Mouse (Mus musculus) liver, embryonic 13.5 days (tissue): ENCODE measurements around the gene Ddx39. TPM values are rescaled to one million over a fixed set of nuclear protein-coding genes. Genes with fewer than 3 reads are reported as not detected.

ENCODE experiments used
- ATAC-seq: fragments of 200-750 bp; cut with Nextera tagmentation; 2 replicates; pipeline ENCODE4 v1.8.0; 2017; ENCODE audit warnings: low read depth, mild to moderate bottlenecking, moderate number of reproducible peaks, moderate library complexity
- DNase-seq: peaks from one replicate; pipeline ENCODE4 v3.0.0; 2022
- H3K27ac ChIP-seq: fragments of 300-500 bp; sonication (generic); 2 replicates; pipeline ENCODE4 v1.5.1; 2015; ENCODE audit warnings: moderate library complexity, mild to moderate bottlenecking, inconsistent platforms
- H3K27me3 ChIP-seq: fragments of 300-500 bp; sonication (generic); 2 replicates; pipeline ENCODE4 v1.6.1; 2015; ENCODE audit warnings: mild to moderate bottlenecking, inconsistent platforms
- H3K36me3 ChIP-seq: fragments of 300-500 bp; sonication (generic); 2 replicates; pipeline ENCODE4 v1.6.1; 2015; ENCODE audit warnings: mild to moderate bottlenecking, inconsistent platforms
- H3K4me1 ChIP-seq: fragments of 300-500 bp; sonication (generic); replicated peaks from 2 replicates; pipeline ENCODE4 v1.6.1; 2015; ENCODE audit warnings: inconsistent platforms
- H3K4me2 ChIP-seq: fragments of 300-500 bp; sonication (generic); 2 replicates; pipeline ENCODE4 v1.6.1; 2015; ENCODE audit warnings: inconsistent platforms, mild to moderate bottlenecking, moderate library complexity
- H3K4me3 ChIP-seq: fragments of 300-500 bp; sonication (generic); replicated peaks from 2 replicates; pipeline ENCODE4 v1.5.1; 2015; ENCODE audit warnings: mild to moderate bottlenecking, inconsistent platforms
- H3K9ac ChIP-seq: fragments of 300-500 bp; sonication (generic); 2 replicates; pipeline ENCODE4 v1.6.1; 2015; ENCODE audit warnings: mild to moderate bottlenecking, inconsistent platforms
- H3K9me3 ChIP-seq: fragments of 300-500 bp; sonication (generic); replicated peaks from 2 replicates; pipeline ENCODE4 v1.6.1; 2016; ENCODE audit warnings: inconsistent platforms
- whole genome bisulfite sequencing: fragments of 180-500 bp; shearing (Covaris S2); methylation state at CpG from one replicate; pipeline ENCODE4 v1.1.7; 2015; ENCODE audit not compliant: insufficient replicate concordance; 5-methylcytosine and 5-hydroxymethylcytosine counted together
- polyA plus RNA-seq: library from polyadenylated mRNA; unstranded; fragments of >200 nt; fragmentation: Nextera tagmentation; extraction: Ambion mirVana; gene quantifications from 2 replicates; pipeline ENCODE4 v1.2.1, GENCODE M21; 2015

The Ddx39 gene
- polyA plus RNA-seq, 1 experiment from 2014 or later, result 294 TPM

GRCm38 (mm10) chr8:83756273-83756672, 41.3 kb downstream of the Ddx39 start:
- no peaks in the 10 kb centered on the region for H3K9me3 ChIP-seq
- no peaks in the 10 kb centered on the region for H3K36me3 ChIP-seq
- no peak overlapping the region for H3K4me3 ChIP-seq
- 71% methylated on average over 3 of the region's 3 CpGs for WGBS
- DNase-seq (no peak), ATAC-seq (no peak)
- no peaks in the 10 kb centered on the region for H3K27me3 ChIP-seq
- no peak overlapping the region for H3K4me2 ChIP-seq
- no peaks in the 10 kb centered on the region for H3K4me1 ChIP-seq
- H3K9ac ChIP-seq, result no peak overlapping the region
- no peak overlapping the region for H3K27ac ChIP-seq

- H3K27ac ChIP-seq, result no peak overlapping the region
- no peaks in the 10 kb centered on the region for H3K36me3 ChIP-seq
- H3K9me3 ChIP-seq, result no peaks in the 10 kb centered on the region
- H3K4me3 ChIP-seq, result no peak overlapping the region
- 41% methylated on average over 6 of the region's 6 CpGs for WGBS
- H3K9ac ChIP-seq, result no peak overlapping the region
- no peak for ATAC-seq
- H3K27me3 ChIP-seq, result no peaks in the 10 kb centered on the region
- no peaks in the 10 kb centered on the region for H3K4me1 ChIP-seq
- no peak overlapping the region for H3K4me2 ChIP-seq
- DNase-seq, result no peak
Observed at GRCm38 (mm10) chr8:83757084-83757607, 42.2 kb downstream of the Ddx39 start.

- Histone ChIP-seq H3K4me3 (no peak overlapping the region), H3K4me1 (no peaks in the 10 kb centered on the region), H3K27me3 (no peaks in the 10 kb centered on the region), H3K36me3 (no peaks in the 10 kb centered on the region), H3K9me3 (no peaks in the 10 kb centered on the region), H3K9ac (no peak overlapping the region), H3K27ac (no peak overlapping the region), H3K4me2 (no peak overlapping the region)
- DNase-seq, result no peak
- WGBS, result 44% methylated on average over 5 of the region's 5 CpGs
- no peak for ATAC-seq
Observed at GRCm38 (mm10) chr8:83758298-83758697, 43.3 kb downstream of the Ddx39 start.

- Histone ChIP-seq H3K27me3 (no peaks in the 10 kb centered on the region), H3K9me3 (no peaks in the 10 kb centered on the region), H3K4me1 (no peaks in the 10 kb centered on the region), H3K4me2 (no peak overlapping the region), H3K27ac (no peak overlapping the region), H3K4me3 (no peak overlapping the region), H3K9ac (no peak overlapping the region), H3K36me3 (no peaks in the 10 kb centered on the region)
- no peak for DNase-seq
- no peak for ATAC-seq
- 62% methylated on average over 2 of the region's 2 CpGs for WGBS
Observed at GRCm38 (mm10) chr8:83759231-83759759, 44.3 kb downstream of the Ddx39 start.

- H3K4me2 ChIP-seq, result no peak overlapping the region
- H3K9ac ChIP-seq, result no peak overlapping the region
- H3K27ac ChIP-seq, result no peak overlapping the region
- 0 out of 2 replicates have a peak, but pooled peaks cover 6% of the 10 kb centered on the region for H3K9me3 ChIP-seq
- ATAC-seq (no peak), DNase-seq (no peak)
- H3K4me3 ChIP-seq, result no peak overlapping the region
- H3K27me3 ChIP-seq, result no peaks in the 10 kb centered on the region
- no peaks in the 10 kb centered on the region for H3K36me3 ChIP-seq
- 89% methylated on average over 8 of the region's 8 CpGs for WGBS
- H3K4me1 ChIP-seq, result peaks cover 15% of the 10 kb centered on the region
Observed at GRCm38 (mm10) chr8:83764116-83764515, 49.1 kb downstream of the Ddx39 start.

GRCm38 (mm10) chr8:83764717-83765116, 49.7 kb downstream of the Ddx39 start:
- no peak for ATAC-seq
- 75% methylated on average over 2 of the region's 2 CpGs for WGBS

GRCm38 (mm10) chr8:83765663-83766062, 50.7 kb downstream of the Ddx39 start:
- no peak overlapping the region for H3K4me3 ChIP-seq
- no peak overlapping the region for H3K9ac ChIP-seq
- H3K27ac ChIP-seq, result no peak overlapping the region
- 0 out of 2 replicates have a peak, but pooled peaks cover 6% of the 10 kb centered on the region for H3K9me3 ChIP-seq
- DNase-seq, result no peak
- no peaks in the 10 kb centered on the region for H3K36me3 ChIP-seq
- H3K4me2 ChIP-seq, result no peak overlapping the region
- H3K4me1 ChIP-seq, result peaks cover 31% of the 10 kb centered on the region
- H3K27me3 ChIP-seq, result no peaks in the 10 kb centered on the region
- ATAC-seq, result no peak

More at GRCm38 (mm10) chr8:83764717-83765116, 49.7 kb downstream of the Ddx39 start:
- H3K27me3 ChIP-seq, result no peaks in the 10 kb centered on the region
- H3K27ac ChIP-seq, result no peak overlapping the region
- H3K36me3 ChIP-seq, result no peaks in the 10 kb centered on the region
- H3K4me3 ChIP-seq, result no peak overlapping the region
- no peak overlapping the region for H3K4me2 ChIP-seq
- H3K9ac ChIP-seq, result no peak overlapping the region
- 0 out of 2 replicates have a peak, but pooled peaks cover 6% of the 10 kb centered on the region for H3K9me3 ChIP-seq
- H3K4me1 ChIP-seq, result peaks cover 21% of the 10 kb centered on the region
- DNase-seq, result no peak

- H3K9ac ChIP-seq, result no peak overlapping the region
- no peak overlapping the region for H3K4me2 ChIP-seq
- H3K9me3 ChIP-seq, result 0 out of 2 replicates have a peak, but pooled peaks cover 6% of the 10 kb centered on the region
- WGBS, result 49% methylated on average over 4 of the region's 4 CpGs
- H3K4me1 ChIP-seq, result peaks cover 35% of the 10 kb centered on the region
- no peaks in the 10 kb centered on the region for H3K27me3 ChIP-seq
- H3K27ac ChIP-seq, result no peak overlapping the region
- H3K36me3 ChIP-seq, result no peaks in the 10 kb centered on the region
- ATAC-seq (no peak), DNase-seq (no peak)
- no peak overlapping the region for H3K4me3 ChIP-seq
Observed at GRCm38 (mm10) chr8:83767442-83767841, 52.5 kb downstream of the Ddx39 start.

- H3K9ac ChIP-seq, result no peak overlapping the region
- H3K36me3 ChIP-seq, result no peaks in the 10 kb centered on the region
- H3K27me3 ChIP-seq, result no peaks in the 10 kb centered on the region
- H3K9me3 ChIP-seq, result 0 out of 2 replicates have a peak, but pooled peaks cover 6% of the 10 kb centered on the region
- no peak overlapping the region for H3K27ac ChIP-seq
- H3K4me1 ChIP-seq, result peaks cover 46% of the 10 kb centered on the region
- peak; percentile 35 for DNase-seq
- no peak overlapping the region for H3K4me3 ChIP-seq
- H3K4me2 ChIP-seq, result no peak overlapping the region
- ATAC-seq, result peak; percentile 42
- WGBS, result 7% methylated on average over 5 of the region's 5 CpGs
Observed at GRCm38 (mm10) chr8:83768526-83768925, 53.5 kb downstream of the Ddx39 start.

GRCm38 (mm10) chr8:83769720-83770119, 54.7 kb downstream of the Ddx39 start:
- no peak overlapping the region for H3K27ac ChIP-seq
- DNase-seq (no peak), ATAC-seq (no peak)
- 64% methylated on average over 7 of the region's 7 CpGs for WGBS
- peaks cover 49% of the 10 kb centered on the region for H3K4me1 ChIP-seq
- 0 out of 2 replicates have a peak, but pooled peaks cover 6% of the 10 kb centered on the region for H3K9me3 ChIP-seq
- H3K9ac ChIP-seq, result no peak overlapping the region
- H3K4me2 ChIP-seq, result no peak overlapping the region
- H3K36me3 ChIP-seq, result no peaks in the 10 kb centered on the region
- no peaks in the 10 kb centered on the region for H3K27me3 ChIP-seq
- no peak overlapping the region for H3K4me3 ChIP-seq

GRCm38 (mm10) chr8:83770669-83771068, 55.7 kb downstream of the Ddx39 start:
- Histone ChIP-seq H3K36me3 (no peaks in the 10 kb centered on the region), H3K27me3 (no peaks in the 10 kb centered on the region), H3K9ac (no peak overlapping the region), H3K4me1 (peaks cover 49% of the 10 kb centered on the region), H3K27ac (no peak overlapping the region), H3K9me3 (0 out of 2 replicates have a peak, but pooled peaks cover 6% of the 10 kb centered on the region), H3K4me2 (no peak overlapping the region), H3K4me3 (no peak overlapping the region)
- ATAC-seq (no peak), DNase-seq (no peak)
- whole genome bisulfite sequencing, result 26% methylated on average over 2 of the region's 2 CpGs

- H3K27ac ChIP-seq, result no peak overlapping the region
- WGBS, result 26% methylated on average over 4 of the region's 4 CpGs
- no peaks in the 10 kb centered on the region for H3K36me3 ChIP-seq
- H3K27me3 ChIP-seq, result no peaks in the 10 kb centered on the region
- H3K4me3 ChIP-seq, result no peak overlapping the region
- no peak overlapping the region for H3K4me2 ChIP-seq
- ATAC-seq (no peak), DNase-seq (no peak)
- H3K9ac ChIP-seq, result no peak overlapping the region
- 0 out of 2 replicates have a peak, but pooled peaks cover 3% of the 10 kb centered on the region for H3K9me3 ChIP-seq
- peaks cover 49% of the 10 kb centered on the region for H3K4me1 ChIP-seq
Observed at GRCm38 (mm10) chr8:83771791-83772190, 56.8 kb downstream of the Ddx39 start.
